Mouse (Mus musculus) intestine, embryonic 16.5 days (tissue): ENCODE measurements around the gene Fam189a1. TPM values are rescaled to one million over a fixed set of nuclear protein-coding genes. Genes with fewer than 3 reads are reported as not detected.

Source experiments
- ATAC-seq: fragments of 200-750 bp; cut with Nextera tagmentation; 2 replicates; pipeline ENCODE4 v1.8.0; 2017; ENCODE audit warnings: moderate TSS enrichment, moderate library complexity
- H3K27ac ChIP-seq: fragments of 300-500 bp; sonication (generic); 2 replicates; pipeline ENCODE4 v1.5.1; 2014; ENCODE audit warnings: mild to moderate bottlenecking, low read length
- H3K27me3 ChIP-seq: fragments of 300-500 bp; sonication (generic); replicated peaks from 2 replicates; pipeline ENCODE4 v1.6.1; 2014; ENCODE audit warnings: low read length, control low read depth, mixed read lengths; ENCODE audit not compliant: control insufficient read depth, insufficient read depth
- H3K36me3 ChIP-seq: fragments of 300-500 bp; sonication (generic); 2 replicates; pipeline ENCODE4 v1.6.1; 2014; ENCODE audit warnings: low read length, control low read depth; ENCODE audit not compliant: control insufficient read depth, insufficient read depth
- H3K4me1 ChIP-seq: fragments of 300-500 bp; sonication (generic); 2 replicates; pipeline ENCODE4 v1.6.1; 2014; ENCODE audit warnings: low read length, control low read depth, mixed read lengths; ENCODE audit not compliant: control insufficient read depth, insufficient read depth
- H3K4me2 ChIP-seq: fragments of 300-500 bp; sonication (generic); 2 replicates; pipeline ENCODE4 v1.6.1; 2014; ENCODE audit warnings: low read depth, low read length, control low read depth
- H3K4me3 ChIP-seq: fragments of 300-500 bp; sonication (generic); 2 replicates; pipeline ENCODE4 v1.5.1; 2014; ENCODE audit warnings: mild to moderate bottlenecking, low read length
- H3K9ac ChIP-seq: fragments of 300-500 bp; sonication (generic); 2 replicates; pipeline ENCODE4 v1.6.1; 2014; ENCODE audit warnings: low read depth, low read length
- H3K9me3 ChIP-seq: fragments of 300-500 bp; sonication (generic); 2 replicates; pipeline ENCODE4 v1.6.1; 2016; ENCODE audit warnings: low read length, control low read depth; ENCODE audit not compliant: control insufficient read depth
- WGBS: fragments of 180-500 bp; shearing (Covaris S2); extraction: QIAGEN DNeasy Blood & Tissue Kit; methylation state at CpG from one replicate; pipeline ENCODE4 v1.1.7; 2014; 5-methylcytosine and 5-hydroxymethylcytosine counted together
- polyA plus RNA-seq: library from polyadenylated mRNA; unstranded; fragments of >200 nt; fragmentation: Nextera tagmentation; extraction: Ambion mirVana; gene quantifications from 2 replicates; pipeline ENCODE4 v1.2.1, GENCODE M21; 2015

The Fam189a1 gene
- polyA plus RNA-seq, 1 experiment from 2014 or later = 0.67 TPM

- H3K27me3 ChIP-seq = no peaks in the 10 kb centered on the region
- ATAC-seq = 0 out of 2 replicates have a peak, but pooled peaks have one; percentile 40
- no peaks in the 10 kb centered on the region for H3K4me1 ChIP-seq
- H3K27ac ChIP-seq = no peak overlapping the region
- H3K4me3 ChIP-seq = no peak overlapping the region
- no peak overlapping the region for H3K4me2 ChIP-seq
- no peaks in the 10 kb centered on the region for H3K36me3 ChIP-seq
- H3K9me3 ChIP-seq = no peaks in the 10 kb centered on the region
- 40% methylated on average over 12 of the region's 12 CpGs for WGBS
- H3K9ac ChIP-seq = no peak overlapping the region
Measured at GRCm38 (mm10) chr7:64949910-64950770, 206.2 kb downstream of the Fam189a1 start.

GRCm38 (mm10) chr7:64949465-64949864 lies 206.9 kb downstream of the Fam189a1 start:
- ATAC-seq = peak; percentile 64
- WGBS = 55% methylated on average over 1 of the region's 1 CpGs
- H3K27me3 ChIP-seq = no peaks in the 10 kb centered on the region

GRCm38 (mm10) chr7:64944686-64945085 lies 211.7 kb downstream of the Fam189a1 start:
- no peak overlapping the region for H3K4me3 ChIP-seq
- no peaks in the 10 kb centered on the region for H3K4me1 ChIP-seq
- no peaks in the 10 kb centered on the region for H3K36me3 ChIP-seq
- H3K9me3 ChIP-seq = no peaks in the 10 kb centered on the region
- H3K27ac ChIP-seq = no peak overlapping the region
- H3K9ac ChIP-seq = no peak overlapping the region
- no peaks in the 10 kb centered on the region for H3K27me3 ChIP-seq
- peak; percentile 38; the same call in 1 of the 2 replicates for ATAC-seq
- WGBS = 76% methylated on average over 5 of the region's 5 CpGs
- no peak overlapping the region for H3K4me2 ChIP-seq

More at GRCm38 (mm10) chr7:64949465-64949864, 206.9 kb downstream of the Fam189a1 start:
- H3K9ac ChIP-seq = no peak overlapping the region
- H3K4me2 ChIP-seq = no peak overlapping the region
- no peaks in the 10 kb centered on the region for H3K9me3 ChIP-seq
- H3K4me1 ChIP-seq = no peaks in the 10 kb centered on the region
- H3K27ac ChIP-seq = no peak overlapping the region
- no peaks in the 10 kb centered on the region for H3K36me3 ChIP-seq
- H3K4me3 ChIP-seq = no peak overlapping the region

GRCm38 (mm10) chr7:64944175-64944574 lies 212.2 kb downstream of the Fam189a1 start:
- Histone ChIP-seq H3K27ac (no peak overlapping the region), H3K9me3 (no peaks in the 10 kb centered on the region), H3K4me2 (no peak overlapping the region), H3K9ac (no peak overlapping the region), H3K27me3 (no peaks in the 10 kb centered on the region), H3K4me1 (no peaks in the 10 kb centered on the region), H3K4me3 (no peak overlapping the region), H3K36me3 (no peaks in the 10 kb centered on the region)
- 81% methylated on average over 8 of the region's 8 CpGs for WGBS
- no peak for ATAC-seq

- Histone ChIP-seq H3K27ac (no peak overlapping the region), H3K4me3 (no peak overlapping the region), H3K9me3 (no peaks in the 10 kb centered on the region), H3K4me1 (no peaks in the 10 kb centered on the region), H3K36me3 (no peaks in the 10 kb centered on the region), H3K27me3 (no peaks in the 10 kb centered on the region), H3K4me2 (no peak overlapping the region), H3K9ac (no peak overlapping the region)
- WGBS = 76% methylated on average over 4 of the region's 4 CpGs
- ATAC-seq = no peak
Measured at GRCm38 (mm10) chr7:64936927-64937326, 219.4 kb downstream of the Fam189a1 start.

GRCm38 (mm10) chr7:64934115-64934514 lies 222.3 kb downstream of the Fam189a1 start:
- 64% methylated on average over 3 of the region's 3 CpGs for WGBS
- Histone ChIP-seq H3K4me1 (no peaks in the 10 kb centered on the region), H3K4me3 (no peak overlapping the region), H3K36me3 (no peaks in the 10 kb centered on the region), H3K27ac (no peak overlapping the region), H3K9ac (no peak overlapping the region), H3K4me2 (no peak overlapping the region), H3K27me3 (no peaks in the 10 kb centered on the region), H3K9me3 (no peaks in the 10 kb centered on the region)
- ATAC-seq = no peak

GRCm38 (mm10) chr7:64930980-64931379 lies 225.4 kb downstream of the Fam189a1 start:
- no peaks in the 10 kb centered on the region for H3K36me3 ChIP-seq
- 51% methylated on average over 4 of the region's 4 CpGs for WGBS
- H3K4me2 ChIP-seq = no peak overlapping the region
- H3K27me3 ChIP-seq = no peaks in the 10 kb centered on the region
- ATAC-seq = no peak
- no peaks in the 10 kb centered on the region for H3K4me1 ChIP-seq
- no peak overlapping the region for H3K4me3 ChIP-seq
- H3K9me3 ChIP-seq = no peaks in the 10 kb centered on the region
- H3K9ac ChIP-seq = no peak overlapping the region
- H3K27ac ChIP-seq = no peak overlapping the region

- Histone ChIP-seq H3K9ac (no peak overlapping the region), H3K27ac (no peak overlapping the region), H3K4me3 (no peak overlapping the region), H3K36me3 (no peaks in the 10 kb centered on the region), H3K9me3 (no peaks in the 10 kb centered on the region), H3K4me2 (no peak overlapping the region), H3K4me1 (no peaks in the 10 kb centered on the region), H3K27me3 (no peaks in the 10 kb centered on the region)
- WGBS = 74% methylated on average over 5 of the region's 5 CpGs
- ATAC-seq = no peak
Measured at GRCm38 (mm10) chr7:64923918-64924317, 232.5 kb downstream of the Fam189a1 start.

GRCm38 (mm10) chr7:64921189-64921588 lies 235.2 kb downstream of the Fam189a1 start:
- Histone ChIP-seq H3K9ac (no peak overlapping the region), H3K4me1 (no peaks in the 10 kb centered on the region), H3K27me3 (no peaks in the 10 kb centered on the region), H3K9me3 (no peaks in the 10 kb centered on the region), H3K4me2 (no peak overlapping the region), H3K27ac (no peak overlapping the region), H3K4me3 (no peak overlapping the region), H3K36me3 (no peaks in the 10 kb centered on the region)
- 77% methylated on average over 13 of the region's 13 CpGs for WGBS
- ATAC-seq = no peak
